Comparison of ENCODE assay signal across 9 mouse cellular contexts in genomic region chr3:144628005-144628914, GRCm38 (mm10). TPM values are rescaled to one million over a fixed set of nuclear protein-coding genes. Genes with fewer than 3 reads are reported as not detected.
DNase-seq lines count a peak whose midpoint lies in the region; ATAC-seq and TF ChIP-seq lines count a peak whose summit lies in the region.
"Had no signal": no experiment of that assay in that cellular context is flagged by ENCODE, and none has a peak within 500 bp of the region (broad histone marks: within the 10 kb centered on the region; RNA-seq: fewer than 3 reads in every experiment).

No protein-coding gene starts in this region.

- ATAC-seq in kidney, embryonic 15.5 days (replicated peaks; ENCODE audit: low FRiP score) = peak; percentile 91; the same call in 1 of the 2 replicates

- no peak overlapping the region for H3K27ac ChIP-seq in kidney, embryonic 15.5 days
- peak overlapping the region; percentile 98 for H3K27ac ChIP-seq in bone marrow, adult 2 months (ENCODE audit: control insufficient read depth, insufficient read depth, low read depth, low read length, poor library complexity)
- H3K27ac ChIP-seq in limb, embryonic 10.5 days = peak overlapping the region; percentile 9; the same call in 1 of the 2 replicates

- no peak overlapping the region for H3K4me2 ChIP-seq in kidney, embryonic 15.5 days

- no peaks in the 10 kb centered on the region for H3K36me3 ChIP-seq in kidney, embryonic 15.5 days
- H3K36me3 ChIP-seq in limb, embryonic 10.5 days = no peaks in the 10 kb centered on the region

- WGBS in kidney, embryonic 15.5 days = 58% methylated on average over 11 of the region's 11 CpGs
- WGBS in bone marrow, adult 2 months = 5% methylated on average over 11 of the region's 11 CpGs
- WGBS in limb, embryonic 10.5 days = 82% methylated on average over 11 of the region's 11 CpGs

- H3K4me3 ChIP-seq in kidney, embryonic 15.5 days (replicated peaks) = no peak overlapping the region
- peak overlapping the region; percentile 24 for H3K4me3 ChIP-seq in bone marrow, adult 2 months (replicated peaks; ENCODE audit: control insufficient read depth, low read depth, low read length)
- no peak overlapping the region for H3K4me3 ChIP-seq in limb, embryonic 10.5 days

- no peaks in the 10 kb centered on the region for H3K4me1 ChIP-seq in kidney, embryonic 15.5 days
- peaks cover 5% of the 10 kb centered on the region; the same call in 1 of the 2 replicates for H3K4me1 ChIP-seq in bone marrow, adult 2 months (ENCODE audit: control insufficient read depth, insufficient read depth, low read length)
- no peaks in the 10 kb centered on the region for H3K4me1 ChIP-seq in limb, embryonic 10.5 days

- no peak for TF ChIP-seq CTCF in bone marrow, adult 2 months (IDR thresholded peaks at IDR 0.05; ENCODE audit: control insufficient read depth, insufficient read depth, low read length)

- no peak for DNase-seq in kidney, adult 9 months
- DNase-seq in limb, embryonic 10.5 days (ENCODE audit: low spot score) = no peak
- peak; percentile 56 to 72 for DNase-seq in spleen, postnatal 36 days (ENCODE audit: low spot score in 2 of 2)
- DNase-seq in right cerebral cortex, postnatal 14 days = no peak
- no peak for DNase-seq in cerebellum, adult 18-20 months
- DNase-seq in kidney, postnatal 14 days = no peak
- DNase-seq: cerebellum, postnatal 10 days had no signal

- H3K9me3 ChIP-seq in kidney, embryonic 15.5 days (replicated peaks) = no peaks in the 10 kb centered on the region; the same call in 1 of the 2 replicates
- no peaks in the 10 kb centered on the region for H3K9me3 ChIP-seq in limb, embryonic 10.5 days (replicated peaks)

- 0 out of 2 replicates have a peak, but pooled peaks have one; percentile 5 for TF ChIP-seq POLR2A in bone marrow, adult 2 months (IDR thresholded peaks at IDR 0.05; ENCODE audit: borderline replicate concordance, control insufficient read depth, low read depth, low read length)

- no peak overlapping the region for H3K9ac ChIP-seq in kidney, embryonic 15.5 days

- no peaks in the 10 kb centered on the region for H3K27me3 ChIP-seq in kidney, embryonic 15.5 days
- no peaks in the 10 kb centered on the region for H3K27me3 ChIP-seq in limb, embryonic 10.5 days (ENCODE audit: low read depth, poor library complexity, severe bottlenecking)

RNA-seq across cellular contexts. Expression of gene Selenof, which starts 58.2 kb away (rescaled TPM):
- 618 and 674 TPM in 2 replicates for polyA plus RNA-seq in kidney, embryonic 15.5 days (2015; fragmentation: Nextera tagmentation; extraction: Ambion mirVana)
- 51.1 and 59.6 TPM in 2 replicates for polyA plus RNA-seq in bone marrow, adult 2 months (2011; ENCODE audit: insufficient read depth, insufficient read length, low replicate concordance, missing spikeins)
- 461 and 480 TPM in 2 replicates for polyA plus RNA-seq in limb, embryonic 10.5 days (2016; fragmentation: Nextera tagmentation; extraction: Ambion mirVana)

RNA-seq across cellular contexts. Expression of gene Hs2st1, which starts 58.3 kb away (rescaled TPM):
- 12.5 and 13.0 TPM in 2 replicates for polyA plus RNA-seq in kidney, embryonic 15.5 days (2015; fragmentation: Nextera tagmentation; extraction: Ambion mirVana)
- polyA plus RNA-seq in bone marrow, adult 2 months (2011; ENCODE audit: insufficient read depth, insufficient read length, low replicate concordance, missing spikeins) = 3.0 and 5.2 TPM in 2 replicates
- 11.4 and 13.0 TPM in 2 replicates for polyA plus RNA-seq in limb, embryonic 10.5 days (2016; fragmentation: Nextera tagmentation; extraction: Ambion mirVana)

Comparison
In these comparisons a context has a peak if more than half of its experiments do, and no peak if none do; other contexts are left out.
1. DNase-seq: peak in spleen, postnatal 36 days (2 of 2); none in kidney, adult 9 months (single experiment), limb, embryonic 10.5 days (single experiment), right cerebral cortex, postnatal 14 days (single experiment), cerebellum, adult 18-20 months (0 of 2) and kidney, postnatal 14 days (single experiment).